Mouse (Mus musculus): Measurements from ENCODE around the gene 2310034G01Rik. TPM values are rescaled to one million over a fixed set of nuclear protein-coding genes. Genes with fewer than 3 reads are reported as not detected.

Gene 2310034G01Rik
- total RNA-seq (2021), result 1.2 TPM in 1 of 2 replicates, not detected in the other
- long read RNA-seq, partial matches to known transcripts, result 1 of 1 reads
- long read RNA-seq, other reads (novel, unspliced or antisense), result 0 of 1 reads

- DNase-seq, result no peak
These were observed at the start of gene 2310034G01Rik for GRCm38 (mm10) chr19:46350168-46350932. Gene 2310034G01Rik (minus strand): TSS chr19:46350302.

- no peak for DNase-seq
These were observed 49.8 kb upstream of the 2310034G01Rik start for GRCm38 (mm10) chr19:46399886-46400285.

DNA sequence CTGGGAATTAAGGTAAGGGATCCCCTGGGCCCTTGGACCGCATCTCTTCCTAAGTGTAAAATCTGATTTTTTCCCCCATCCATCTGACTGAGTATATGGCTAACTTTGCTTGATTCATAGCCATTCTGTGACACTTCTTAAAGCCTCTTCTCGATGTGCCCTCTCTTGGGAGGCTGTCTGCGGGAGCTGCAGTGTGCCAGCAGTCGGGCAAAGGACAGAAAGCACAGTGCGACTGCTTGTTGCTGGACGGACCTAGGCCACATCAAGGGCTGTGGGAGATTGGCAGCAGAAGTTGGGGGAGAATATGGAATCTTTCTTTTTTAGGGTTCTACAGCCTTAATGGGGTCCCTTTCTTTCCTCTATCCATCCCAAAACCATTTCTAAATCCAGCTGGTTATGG is 49.3 kb upstream of the 2310034G01Rik start:
- no peak for DNase-seq

DNA sequence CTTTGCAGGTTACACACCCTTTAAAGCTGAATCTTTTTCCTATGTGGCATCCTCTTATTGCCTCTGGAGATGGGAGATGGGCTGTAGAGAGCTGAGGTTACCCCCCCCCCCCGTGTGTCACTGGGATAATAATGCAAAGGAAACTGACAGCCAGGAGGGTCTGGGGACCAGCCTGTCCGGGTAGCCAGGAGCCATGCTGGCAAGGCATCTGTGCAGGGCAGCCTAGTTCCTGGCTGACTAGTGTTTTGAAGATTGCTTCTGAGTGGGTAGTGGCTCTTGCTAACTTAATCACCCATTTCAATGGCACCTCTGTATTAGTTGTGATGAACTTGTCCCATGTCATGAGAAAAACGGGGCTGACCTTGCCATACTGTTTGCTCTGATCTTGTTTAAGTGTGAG is 48.3 kb upstream of the 2310034G01Rik start:
- no peak for DNase-seq

DNA sequence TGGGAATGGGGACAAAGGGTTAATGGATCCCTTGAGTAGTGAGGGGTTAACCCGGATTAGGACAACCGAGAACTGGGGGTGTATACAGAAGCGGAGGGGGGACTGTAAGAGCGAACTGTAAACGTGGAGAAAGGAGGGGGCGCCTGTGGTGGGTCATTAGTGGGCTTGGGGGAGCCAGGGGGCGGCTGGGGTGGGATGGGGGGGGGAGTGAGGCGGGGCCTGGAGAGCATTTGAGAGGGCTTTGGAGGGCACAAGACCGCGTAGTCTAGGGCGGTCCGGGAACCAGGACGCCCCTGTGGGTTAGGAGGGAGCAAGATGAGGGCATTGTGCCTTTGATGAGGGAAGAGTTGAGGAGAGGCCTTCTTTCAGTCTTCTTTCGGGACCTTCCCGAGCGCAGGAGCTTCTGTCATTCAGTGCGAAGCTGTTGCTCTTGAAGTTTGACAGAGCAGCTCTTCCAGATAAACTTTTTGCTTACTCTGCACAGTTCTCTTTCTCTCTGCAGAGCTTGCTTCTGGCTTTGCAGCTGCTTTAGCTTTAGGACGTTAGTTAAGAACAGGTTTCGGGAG is 47.4 kb upstream of the 2310034G01Rik start:
- no peak for DNase-seq

GRCm38 (mm10) chr19:46396686-46397435 is 46.8 kb upstream of the 2310034G01Rik start, which contains the start of gene Sufu:
Gene Sufu (plus strand): TSS chr19:46396896.
- peak; percentile 96 for DNase-seq

- no peak for DNase-seq
These were observed 46.0 kb upstream of the 2310034G01Rik start for GRCm38 (mm10) chr19:46396109-46396508.

- peak; percentile 97 for DNase-seq
These were observed 45.3 kb upstream of the 2310034G01Rik start, which contains the start of gene Actr1a for GRCm38 (mm10) chr19:46395109-46396009. Gene Actr1a (minus strand): TSS chr19:46395748.

- no peak for DNase-seq
These were observed 44.6 kb upstream of the 2310034G01Rik start for GRCm38 (mm10) chr19:46394712-46395108.

- DNase-seq, result peak; percentile 36
These were observed 41.9 kb upstream of the 2310034G01Rik start for GRCm38 (mm10) chr19:46392018-46392417.

DNA sequence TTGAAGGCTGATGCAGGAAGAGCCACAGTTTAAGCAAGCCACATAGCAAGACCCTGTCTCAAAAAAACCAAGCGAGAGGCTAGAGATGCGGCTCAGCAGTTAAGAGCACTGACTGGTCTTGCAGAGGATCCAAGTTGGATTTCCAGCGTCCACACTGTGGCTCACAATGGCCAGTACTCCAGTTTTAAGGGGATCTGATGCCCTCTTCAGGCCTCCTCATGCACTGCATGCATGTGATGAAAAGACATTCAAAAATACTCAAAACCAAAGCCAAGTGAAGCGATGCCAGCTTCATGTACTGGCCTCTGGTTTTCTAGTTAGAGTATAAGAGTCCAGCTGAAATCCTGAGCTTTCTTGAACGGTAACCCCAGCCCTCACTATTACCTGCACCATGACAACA is 39.8 kb upstream of the 2310034G01Rik start:
- no peak for DNase-seq

- DNase-seq, result no peak
These were observed 32.2 kb upstream of the 2310034G01Rik start for GRCm38 (mm10) chr19:46382275-46382674.

- DNase-seq, result no peak
These were observed 25.8 kb upstream of the 2310034G01Rik start for GRCm38 (mm10) chr19:46375891-46376290.

GRCm38 (mm10) chr19:46375489-46375888 is 25.4 kb upstream of the 2310034G01Rik start:
- DNase-seq, result no peak

GRCm38 (mm10) chr19:46374477-46375088 is 24.5 kb upstream of the 2310034G01Rik start:
- DNase-seq, result no peak

DNA sequence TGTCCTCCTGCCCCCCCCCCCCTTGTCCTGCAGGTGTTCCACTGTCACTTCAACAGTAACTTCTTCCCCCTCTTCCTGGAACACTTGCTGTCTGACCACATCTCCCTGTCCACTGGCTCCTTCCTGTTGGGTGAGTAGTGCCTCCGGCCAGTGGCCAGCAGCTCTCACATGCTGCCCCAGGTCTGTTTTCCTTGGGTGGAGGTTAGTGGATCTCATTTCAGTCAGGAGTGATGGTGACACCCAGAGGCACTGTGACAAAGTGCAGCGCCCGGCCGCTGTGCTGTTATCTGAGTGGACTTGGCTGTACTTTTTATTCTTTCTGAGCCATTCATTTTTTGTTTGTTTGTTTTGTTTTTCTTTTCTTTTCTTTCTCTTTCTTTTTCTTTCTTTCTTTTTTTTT is 19.1 kb upstream of the 2310034G01Rik start:
- DNase-seq, result peak; percentile 63

DNA sequence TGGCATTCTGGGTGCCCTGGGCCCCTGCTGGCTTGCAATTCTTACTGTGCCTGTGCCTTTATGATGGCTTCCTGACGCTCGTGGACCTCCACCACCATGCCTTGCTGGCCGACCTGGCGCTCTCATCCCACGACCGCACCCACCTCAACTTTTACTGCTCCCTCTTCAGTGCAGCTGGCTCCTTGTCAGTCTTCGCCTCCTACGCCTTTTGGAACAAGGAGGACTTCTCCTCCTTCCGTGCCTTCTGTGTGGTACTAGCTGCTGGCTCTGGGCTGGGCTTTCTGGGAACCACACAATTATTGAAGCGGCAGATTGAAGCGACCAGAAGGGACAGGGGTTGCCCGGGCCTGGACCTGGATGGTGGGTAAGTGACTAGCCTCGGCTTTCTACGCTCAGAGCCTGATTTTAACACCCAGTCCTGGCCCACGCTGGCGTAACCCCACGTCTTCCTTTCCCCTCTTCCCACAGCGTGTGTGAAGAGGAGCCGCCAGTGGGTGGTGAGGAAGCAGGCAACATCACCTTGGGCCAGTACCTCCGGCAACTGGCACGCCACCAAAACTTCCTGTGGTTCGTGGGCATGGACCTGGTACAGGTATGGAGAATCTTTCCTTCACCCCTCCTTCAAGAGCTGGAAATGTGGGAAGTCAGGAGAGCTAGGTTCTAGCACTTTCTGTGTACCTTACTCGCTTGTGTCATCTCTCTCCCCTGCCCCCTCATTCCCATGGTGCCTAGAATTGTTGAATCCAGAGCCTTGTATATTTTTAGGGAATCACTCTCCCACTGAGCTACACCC is 17.9 kb upstream of the 2310034G01Rik start:
- DNase-seq, result no peak

- no peak for DNase-seq
These were observed 13.3 kb upstream of the 2310034G01Rik start for GRCm38 (mm10) chr19:46363294-46364009.

- DNase-seq, result no peak
These were observed 12.0 kb upstream of the 2310034G01Rik start for GRCm38 (mm10) chr19:46362104-46362503.

- DNase-seq, result no peak
These were observed 8.3 kb upstream of the 2310034G01Rik start for GRCm38 (mm10) chr19:46358381-46358780.

Data from adrenal gland, postnatal 25 days (tissue).